Mouse (Mus musculus): ENCODE measurements around the gene Myo18b. TPM values are rescaled to one million over a fixed set of nuclear protein-coding genes. Genes with fewer than 3 reads are reported as not detected.

Myo18b gene
- polyA plus RNA-seq, 1 experiment: 2.9 TPM

DNA sequence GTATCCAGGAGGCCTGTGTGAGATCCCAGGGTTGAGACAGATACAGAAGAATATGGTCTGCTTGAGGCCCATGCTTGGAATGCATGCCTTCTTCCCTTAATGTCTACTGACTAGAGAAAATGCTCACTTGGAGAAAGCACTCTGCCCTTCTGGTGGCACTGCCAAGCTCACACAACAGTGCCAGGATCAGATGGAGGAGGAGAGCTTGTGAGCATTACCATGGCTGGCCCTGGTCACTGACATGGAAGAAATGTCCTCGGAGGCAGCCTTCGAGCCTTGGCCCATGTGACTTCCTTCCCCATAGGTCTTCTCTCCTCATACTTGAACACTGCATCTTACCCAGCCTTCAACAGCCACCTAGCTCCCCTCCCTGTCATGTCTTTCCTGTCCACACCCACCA is 216.9 kb downstream of the Myo18b start:
- no peak for DNase-seq (ENCODE audit: low spot score)

DNA sequence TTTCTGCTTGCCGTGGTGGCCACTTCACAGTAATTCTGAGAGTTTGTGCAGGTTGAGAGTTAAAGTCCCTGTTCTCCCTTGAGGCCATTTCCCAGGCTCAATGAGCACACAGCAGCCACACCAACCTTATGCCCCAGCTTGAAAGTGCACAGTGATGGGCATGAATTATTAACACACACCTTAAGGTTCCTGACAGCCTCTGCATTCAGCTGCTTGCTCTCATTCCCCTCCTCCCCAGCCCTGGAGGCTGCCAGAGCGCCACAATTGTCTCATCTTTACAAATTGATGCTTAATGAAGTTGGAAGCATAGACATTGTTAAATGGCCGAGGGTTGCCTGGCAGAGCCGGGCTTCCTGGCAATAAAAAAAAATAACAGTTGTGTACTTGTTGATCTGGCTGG is 218.0 kb downstream of the Myo18b start:
- DNase-seq (ENCODE audit: low spot score): no peak

DNA sequence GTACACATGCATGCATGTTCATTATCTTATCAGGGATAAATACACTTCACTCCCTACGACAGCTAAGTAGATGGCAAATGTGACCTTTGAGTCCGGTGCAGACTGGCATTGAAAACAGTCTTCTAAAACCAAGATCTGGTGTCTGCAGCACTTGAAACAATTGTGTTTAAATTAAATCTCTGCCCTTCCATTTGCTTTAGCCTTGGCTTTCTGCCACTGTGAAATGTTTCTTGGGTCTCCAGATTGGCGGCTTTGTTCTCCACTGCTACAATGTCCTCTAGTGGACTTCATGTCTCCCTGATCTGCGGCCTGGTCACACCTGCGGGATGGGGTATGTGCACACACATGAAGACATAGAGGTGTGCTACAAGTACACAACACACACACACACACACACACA is 221.4 kb downstream of the Myo18b start:
- no peak for DNase-seq (ENCODE audit: low spot score)

DNA sequence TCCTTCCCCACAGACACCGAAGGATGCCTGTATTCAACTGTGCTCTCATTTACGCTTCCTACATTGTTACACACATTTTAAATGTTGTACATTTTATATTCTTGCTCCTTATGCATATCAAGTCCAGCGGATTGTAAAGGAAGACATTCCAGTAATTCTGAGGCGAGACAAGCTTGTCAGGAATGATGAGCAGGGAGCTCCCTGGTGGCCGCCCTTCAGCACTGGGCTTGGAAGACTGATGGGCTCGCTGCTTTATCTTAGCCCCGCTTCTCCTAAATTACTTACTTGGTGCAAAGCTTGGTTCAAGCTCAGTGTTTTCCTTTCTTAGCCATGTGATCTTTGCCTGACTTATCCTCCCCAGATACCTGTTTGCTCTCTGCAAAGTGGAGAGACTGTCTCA is 223.7 kb downstream of the Myo18b start:
- no peak for DNase-seq (ENCODE audit: low spot score)

DNA sequence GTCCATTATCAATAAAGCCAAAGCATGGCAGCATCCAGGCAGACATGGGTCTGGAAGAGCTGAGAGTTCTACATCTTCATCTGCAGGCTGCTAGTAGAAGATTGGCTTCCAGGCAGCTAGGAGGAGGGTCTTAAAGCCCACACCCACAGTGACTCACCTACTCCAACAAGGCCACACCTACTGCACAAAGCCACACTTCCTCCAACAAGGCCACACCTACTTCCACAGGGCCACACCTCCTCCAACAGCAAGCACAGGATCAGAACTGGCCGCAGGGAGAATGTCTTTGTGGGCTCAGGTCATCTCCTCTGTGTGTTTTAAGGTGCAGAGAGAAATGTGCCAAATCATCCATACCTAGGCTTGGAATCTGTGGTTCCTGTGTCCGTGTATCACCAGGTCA is 224.2 kb downstream of the Myo18b start:
- no peak for DNase-seq (ENCODE audit: low spot score)

DNA sequence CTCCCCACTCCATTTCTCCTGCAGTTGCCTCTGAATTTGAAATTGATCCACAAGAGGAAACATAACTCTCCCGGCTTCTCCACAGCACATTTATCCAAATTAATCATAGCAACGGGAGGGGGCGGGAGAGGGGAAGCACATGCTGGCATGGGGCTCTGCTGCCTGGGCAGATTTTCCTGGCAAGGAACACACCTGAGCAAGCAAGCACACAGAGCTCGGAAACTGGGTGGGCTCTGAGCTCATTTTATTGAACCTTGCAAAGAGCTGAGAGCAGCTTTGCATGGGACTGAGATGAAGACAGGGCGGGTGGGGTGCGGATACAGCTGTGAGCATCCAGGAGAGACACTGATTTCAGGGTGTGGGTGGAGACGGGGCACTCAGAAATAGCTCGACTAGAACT is 229.0 kb downstream of the Myo18b start:
- DNase-seq (ENCODE audit: low spot score): no peak

DNA sequence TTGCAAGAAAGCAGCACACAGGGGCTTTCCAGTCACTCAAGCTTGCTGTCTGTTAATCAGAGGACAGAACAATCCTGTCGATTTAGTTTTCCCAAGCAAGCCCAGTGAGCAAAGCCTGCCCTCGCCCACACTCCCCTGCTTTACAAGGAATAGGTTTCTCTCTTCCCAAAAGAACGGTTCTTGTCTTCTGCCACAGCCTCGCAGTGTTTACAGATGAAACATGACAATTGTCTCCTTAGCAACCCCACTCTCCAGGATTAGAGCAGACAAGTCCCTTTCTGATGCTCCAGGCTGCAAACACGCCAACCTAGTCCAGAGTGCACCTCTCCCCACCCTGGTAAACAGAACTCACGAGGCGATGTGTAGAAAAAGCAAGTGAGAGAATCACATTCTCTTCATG is 230.5 kb downstream of the Myo18b start:
- no peak for DNase-seq (ENCODE audit: low spot score)

DNA sequence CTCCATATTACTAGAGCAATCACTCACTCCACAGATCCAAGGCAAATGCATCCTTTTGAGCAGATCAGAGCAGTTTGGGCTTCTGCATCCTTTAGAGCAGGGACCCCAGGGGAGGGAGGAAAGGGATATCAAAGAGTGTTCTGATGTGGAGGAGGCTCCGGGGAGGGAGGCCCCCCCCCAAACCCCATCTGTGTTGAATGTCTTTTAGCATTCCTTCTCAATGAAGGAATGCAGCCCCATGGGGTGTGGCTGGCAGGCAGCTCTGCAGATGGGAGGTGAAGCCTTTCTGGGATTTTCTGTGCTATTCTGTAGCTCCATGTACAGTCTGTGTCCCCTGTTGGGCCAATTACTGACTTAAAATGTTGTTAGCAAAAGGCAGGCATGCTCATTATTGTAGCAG is 232.5 kb downstream of the Myo18b start:
- no peak for DNase-seq (ENCODE audit: low spot score)

DNA sequence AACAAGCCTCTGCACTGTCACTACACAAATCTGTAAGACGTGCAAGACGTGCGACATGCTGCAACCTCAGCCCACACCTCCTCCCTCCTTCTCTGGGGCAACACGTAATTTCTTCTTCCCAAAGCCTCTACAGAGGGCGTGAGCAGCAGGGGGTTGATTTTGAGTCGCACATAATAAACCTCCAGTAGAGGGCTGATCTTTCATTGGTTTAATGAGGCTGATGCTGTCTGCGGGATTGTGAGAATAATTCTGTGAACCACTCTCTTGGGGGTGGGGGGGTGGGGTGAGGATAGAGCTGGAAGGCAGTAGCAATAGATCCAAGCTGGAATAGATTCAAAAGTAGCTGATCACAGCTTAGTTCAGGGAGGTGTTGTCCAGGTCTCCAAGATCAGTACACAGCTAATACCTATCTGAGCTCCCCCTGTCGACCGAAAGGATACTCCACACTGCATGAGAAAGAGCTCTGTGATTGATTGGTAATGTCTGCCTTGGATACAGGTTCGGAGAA is 235.2 kb downstream of the Myo18b start:
- no peak for DNase-seq (ENCODE audit: low spot score)

DNA sequence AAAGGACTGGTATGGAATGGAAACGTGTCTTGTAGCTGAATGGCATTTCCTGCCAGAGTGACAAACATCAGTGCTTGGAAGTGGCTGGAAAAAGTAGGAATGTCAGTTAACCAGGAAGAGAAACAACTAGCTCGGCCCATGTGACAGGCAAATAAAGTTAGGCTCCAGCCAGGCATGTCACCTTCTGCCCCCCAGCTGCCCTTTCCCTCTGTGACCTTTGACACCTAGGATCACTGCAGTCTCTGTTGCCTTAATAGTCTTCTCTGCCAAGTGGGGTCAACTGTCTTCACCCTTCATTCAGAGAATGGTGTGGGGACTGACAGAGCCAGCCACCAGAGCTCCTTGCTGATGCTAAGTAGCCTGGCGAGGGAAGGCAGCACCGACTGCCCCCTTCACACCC is 236.9 kb downstream of the Myo18b start:
- no peak for DNase-seq (ENCODE audit: low spot score)

DNA sequence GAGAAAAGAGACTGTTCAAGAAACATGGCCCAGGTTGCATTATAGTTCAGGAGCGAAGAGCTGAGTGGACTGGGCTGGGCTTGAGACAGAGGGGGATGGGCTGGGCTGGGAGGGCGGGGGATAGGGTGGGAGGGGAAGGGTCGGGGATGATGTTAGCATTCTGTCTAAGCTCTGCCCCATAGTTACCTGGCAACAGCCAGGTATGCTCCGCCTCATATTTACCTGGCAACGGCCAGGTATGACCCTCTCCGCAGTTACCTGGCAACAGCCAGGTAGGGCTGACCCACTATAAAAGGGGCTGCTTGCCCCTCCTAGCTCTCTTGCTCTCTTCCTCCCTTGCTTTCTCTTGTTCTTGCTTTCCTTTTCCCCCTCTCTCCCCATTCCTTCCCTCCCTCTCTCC is 239.4 kb downstream of the Myo18b start:
- no peak for DNase-seq (ENCODE audit: low spot score)

DNA sequence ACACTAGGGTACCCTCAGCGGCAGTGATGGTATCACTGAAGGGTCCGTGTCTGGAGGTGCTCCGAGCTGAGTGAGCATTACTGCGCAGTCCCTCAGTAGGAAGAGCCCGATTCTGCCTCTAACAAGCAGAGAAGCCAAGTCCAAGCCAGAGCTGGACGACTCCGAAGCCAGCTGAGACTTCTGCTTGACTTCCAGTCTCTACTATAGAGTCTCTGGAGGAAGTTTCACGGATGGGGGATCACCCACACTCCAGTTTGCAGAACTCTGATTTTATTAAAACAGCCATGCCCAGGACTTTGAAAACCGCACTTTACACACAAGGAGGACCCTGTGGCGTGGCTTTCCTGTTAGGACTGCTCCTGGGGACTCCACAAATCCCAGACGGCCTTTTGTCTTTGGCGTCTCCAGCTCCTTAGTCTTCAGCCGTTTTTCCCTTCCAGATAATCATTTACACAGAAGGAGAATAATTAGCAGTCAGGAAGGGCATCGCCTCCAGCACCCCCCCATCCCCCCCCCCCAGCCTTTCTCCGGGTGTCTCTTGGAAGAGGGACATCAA is 240.1 kb downstream of the Myo18b start:
- no peak for DNase-seq (ENCODE audit: low spot score)

DNA sequence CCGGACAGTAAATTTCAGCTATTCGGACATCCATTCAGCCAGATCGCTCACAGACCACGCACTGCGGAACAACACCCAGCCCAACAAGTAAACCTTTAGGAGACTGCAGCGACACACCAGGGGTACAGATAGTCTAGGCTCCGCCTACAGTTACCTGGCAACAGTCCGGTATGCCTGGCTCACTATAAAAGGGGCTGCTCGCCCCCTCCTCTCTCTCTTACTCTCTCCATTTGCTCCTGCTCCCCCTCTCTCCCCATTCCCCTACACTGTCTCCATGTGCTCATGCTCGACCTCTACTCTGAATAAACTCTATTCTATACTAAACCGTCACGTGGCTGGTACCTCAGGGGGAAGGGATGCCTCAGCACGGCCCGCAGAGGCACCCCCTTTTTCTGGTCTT is 240.6 kb downstream of the Myo18b start:
- no peak for DNase-seq (ENCODE audit: low spot score)

DNA sequence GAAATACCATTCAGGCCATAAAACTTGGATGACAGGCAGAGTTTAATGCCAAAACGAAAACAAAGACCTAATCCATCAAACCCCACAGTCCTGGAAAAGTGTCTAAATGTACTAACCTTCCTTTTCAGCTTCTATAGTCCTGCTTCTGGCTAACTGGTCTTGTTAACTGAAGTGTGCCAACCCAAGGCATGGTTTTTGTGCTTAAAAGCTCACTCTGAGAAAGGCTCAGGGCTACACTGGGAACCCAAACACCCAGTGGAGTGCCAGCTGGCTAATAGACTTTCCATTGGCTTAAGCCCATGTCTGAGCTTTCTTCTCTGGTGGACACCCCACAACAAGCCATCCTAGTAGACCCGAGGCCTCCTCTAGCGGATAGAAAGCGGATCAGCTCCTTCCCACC is 244.1 kb downstream of the Myo18b start:
- DNase-seq (ENCODE audit: low spot score): no peak

DNA sequence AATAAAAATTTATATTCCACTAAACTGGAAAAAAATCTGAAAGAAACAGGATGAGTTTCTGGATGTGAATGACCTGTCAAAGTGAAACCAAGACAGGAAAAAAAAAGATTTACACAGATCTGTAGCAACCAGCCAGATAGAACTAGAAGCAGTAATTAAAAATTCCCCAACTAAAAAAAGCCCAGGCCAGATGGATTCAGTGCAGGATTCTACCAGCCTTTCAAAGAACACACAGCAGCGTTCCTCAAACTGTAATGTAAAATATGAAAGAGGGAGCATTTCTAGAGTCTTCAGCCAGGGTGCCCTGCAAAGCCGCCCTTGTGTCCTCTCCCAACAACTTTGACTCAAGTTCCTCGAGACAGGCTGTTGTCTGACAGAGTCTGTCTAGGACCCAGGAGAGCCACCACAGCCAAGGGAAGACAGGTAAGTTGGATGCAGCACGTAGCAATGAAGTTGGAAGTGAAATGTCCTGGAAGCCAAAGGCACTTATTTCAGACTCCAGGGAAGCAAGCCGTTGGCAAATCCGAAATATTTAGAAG is 246.9 kb downstream of the Myo18b start:
- no peak for DNase-seq (ENCODE audit: low spot score)

DNA sequence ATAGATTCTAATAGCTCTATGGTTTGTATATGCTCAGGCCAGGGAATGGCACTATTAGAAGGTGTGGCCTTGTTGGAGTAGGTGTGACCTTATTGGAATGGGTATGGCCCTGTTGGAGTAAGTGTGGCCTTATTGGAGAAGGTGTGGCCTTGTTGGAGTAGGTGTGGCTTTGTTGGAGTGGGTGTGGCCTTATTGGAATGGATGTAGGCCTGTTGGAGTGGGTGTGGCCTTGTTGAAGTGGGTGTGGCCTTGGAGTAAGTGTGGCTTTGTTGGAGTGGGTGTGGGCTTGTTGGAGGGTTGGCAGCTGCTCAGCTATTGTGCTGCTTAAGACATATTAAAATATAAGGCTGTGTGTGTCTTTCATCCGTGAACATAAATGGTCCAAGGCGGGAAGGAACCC is 249.3 kb downstream of the Myo18b start:
- DNase-seq (ENCODE audit: low spot score): no peak

DNA sequence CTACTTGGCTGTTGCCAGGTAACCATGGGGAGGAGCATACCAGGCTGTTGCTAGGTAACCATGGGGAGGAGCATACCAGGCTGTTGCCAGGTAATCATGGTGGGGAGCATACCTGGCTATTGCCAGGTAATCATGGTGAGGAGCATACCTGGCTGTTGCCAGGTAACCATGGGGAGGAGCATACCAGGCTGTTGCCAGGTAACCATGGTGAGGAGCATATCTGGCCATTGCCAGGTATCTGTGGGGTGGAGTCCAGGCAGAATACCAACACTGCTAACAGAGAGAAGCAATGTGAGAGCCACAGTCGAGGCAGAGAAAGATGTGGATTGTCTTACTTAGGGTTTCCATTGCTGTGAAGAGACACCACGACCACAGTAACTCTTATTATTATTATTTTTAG is 250.6 kb downstream of the Myo18b start:
- no peak for DNase-seq (ENCODE audit: low spot score)

DNA sequence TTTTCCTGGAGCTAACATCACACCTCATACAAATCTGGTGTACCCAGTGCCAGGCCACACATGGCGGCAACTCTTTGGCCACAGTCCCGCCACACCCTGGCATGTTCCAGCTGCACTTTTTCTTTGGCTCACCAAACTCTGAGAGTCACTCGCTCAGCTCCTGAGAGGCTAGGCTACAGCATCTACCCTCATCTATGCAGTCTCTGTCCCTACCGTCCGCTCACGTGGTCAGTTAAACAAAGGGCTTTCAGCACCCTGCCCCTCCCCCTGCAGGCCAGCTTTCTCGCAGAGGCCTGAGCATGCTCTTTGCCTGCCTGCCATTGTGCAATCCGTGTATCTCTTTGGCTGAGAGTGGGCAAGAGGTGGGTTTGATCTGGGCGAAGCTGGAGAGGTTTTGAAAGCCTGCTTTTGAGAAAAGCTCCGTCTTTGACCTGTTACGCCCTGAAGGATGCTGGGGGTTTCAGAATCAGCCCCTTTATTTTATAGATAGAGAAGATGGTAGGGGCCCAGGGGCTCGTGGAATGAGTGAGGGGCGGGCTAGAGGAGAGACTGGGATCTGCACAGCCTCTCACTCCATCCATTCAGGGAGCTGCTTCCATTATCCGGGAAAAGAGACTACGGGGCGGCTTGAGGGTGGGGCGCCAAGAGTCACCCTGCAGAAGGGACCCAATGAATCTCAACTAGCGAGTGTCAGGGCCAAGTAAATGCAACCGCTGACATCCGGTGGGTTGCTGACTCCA is 252.5 kb downstream of the Myo18b start:
- DNase-seq (ENCODE audit: low spot score): no peak

DNA sequence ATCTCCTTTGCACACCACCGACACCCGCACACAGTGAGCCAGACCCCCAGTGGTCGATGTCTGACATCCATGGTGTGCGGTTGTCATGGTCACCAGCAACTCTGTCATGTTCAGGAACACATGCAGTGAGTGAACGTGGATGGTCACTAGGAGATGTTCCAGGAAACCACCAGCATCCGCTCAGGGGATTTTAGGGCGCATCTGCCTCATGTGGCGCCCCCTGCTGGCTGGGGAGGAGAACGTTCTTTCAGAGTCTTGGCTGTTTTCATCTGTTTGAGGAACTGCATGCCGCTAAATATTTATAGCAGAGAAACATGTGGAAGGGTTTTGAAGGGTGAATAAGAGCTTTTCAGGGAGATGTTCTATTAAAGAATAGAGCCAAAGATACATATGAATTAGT is 253.4 kb downstream of the Myo18b start:
- no peak for DNase-seq (ENCODE audit: low spot score)

DNA sequence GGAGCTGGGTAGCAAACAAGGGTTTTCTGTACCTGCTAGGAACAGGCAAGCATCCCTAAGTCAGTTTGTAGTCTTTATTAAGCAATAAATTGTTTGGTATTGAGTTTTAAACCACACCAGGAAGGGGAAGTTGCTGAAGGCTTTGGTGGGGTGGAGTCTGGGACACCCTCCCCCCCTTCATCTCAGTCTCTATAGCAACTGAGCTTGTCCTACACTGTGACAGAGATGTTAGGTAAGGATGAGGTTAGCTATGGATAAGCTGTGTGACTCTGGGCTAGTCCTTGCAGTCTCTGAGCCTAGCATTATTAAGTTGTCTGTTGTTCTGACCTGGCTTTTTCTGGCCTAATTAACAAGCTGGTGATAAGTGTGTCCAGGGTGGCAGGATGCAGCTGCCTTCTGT is 254.4 kb downstream of the Myo18b start:
- no peak for DNase-seq (ENCODE audit: low spot score)

DNA sequence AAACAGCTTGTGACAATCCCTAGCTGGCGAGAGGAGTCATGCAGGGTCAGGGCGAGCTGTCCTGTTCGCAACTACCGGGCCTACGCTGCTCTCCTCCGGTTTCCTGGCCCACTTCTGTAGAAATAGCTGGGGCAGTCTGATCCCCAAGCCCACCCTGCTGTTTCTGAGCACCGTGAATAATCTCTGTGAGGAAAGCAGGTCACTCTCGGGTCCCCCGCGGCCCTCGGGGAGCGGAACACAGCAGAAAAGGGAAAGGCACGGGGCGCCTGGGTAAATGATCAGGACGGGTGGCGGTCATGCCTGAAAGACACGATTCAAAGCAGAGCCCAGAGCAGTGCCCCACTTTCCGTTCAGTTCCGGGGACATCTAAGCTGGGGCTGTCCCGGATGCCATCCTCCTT is 255.0 kb downstream of the Myo18b start:
- no peak for DNase-seq (ENCODE audit: low spot score)

DNA sequence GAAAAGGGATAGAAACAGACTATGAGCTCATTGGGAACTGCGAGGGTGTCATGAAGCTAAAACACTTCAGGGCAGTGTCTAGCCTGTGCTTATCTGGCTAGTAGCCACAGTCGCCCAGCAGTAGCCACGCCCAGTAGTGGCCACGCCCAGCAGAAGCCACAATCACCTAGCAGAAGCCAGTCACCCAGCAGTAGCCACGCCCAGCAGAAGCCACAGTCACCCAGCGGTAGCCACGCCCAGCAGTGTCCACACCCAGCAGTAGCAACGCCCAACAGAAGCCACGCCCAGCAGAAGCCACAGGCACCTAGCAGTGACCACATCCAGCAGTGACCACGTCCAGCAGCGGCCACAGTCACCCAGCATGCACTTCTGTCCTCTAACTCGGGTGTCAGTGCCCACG is 255.5 kb downstream of the Myo18b start:
- no peak for DNase-seq (ENCODE audit: low spot score)
